Comparison of ENCODE assay signal across 7 mouse cellular contexts in the genomic region with DNA sequence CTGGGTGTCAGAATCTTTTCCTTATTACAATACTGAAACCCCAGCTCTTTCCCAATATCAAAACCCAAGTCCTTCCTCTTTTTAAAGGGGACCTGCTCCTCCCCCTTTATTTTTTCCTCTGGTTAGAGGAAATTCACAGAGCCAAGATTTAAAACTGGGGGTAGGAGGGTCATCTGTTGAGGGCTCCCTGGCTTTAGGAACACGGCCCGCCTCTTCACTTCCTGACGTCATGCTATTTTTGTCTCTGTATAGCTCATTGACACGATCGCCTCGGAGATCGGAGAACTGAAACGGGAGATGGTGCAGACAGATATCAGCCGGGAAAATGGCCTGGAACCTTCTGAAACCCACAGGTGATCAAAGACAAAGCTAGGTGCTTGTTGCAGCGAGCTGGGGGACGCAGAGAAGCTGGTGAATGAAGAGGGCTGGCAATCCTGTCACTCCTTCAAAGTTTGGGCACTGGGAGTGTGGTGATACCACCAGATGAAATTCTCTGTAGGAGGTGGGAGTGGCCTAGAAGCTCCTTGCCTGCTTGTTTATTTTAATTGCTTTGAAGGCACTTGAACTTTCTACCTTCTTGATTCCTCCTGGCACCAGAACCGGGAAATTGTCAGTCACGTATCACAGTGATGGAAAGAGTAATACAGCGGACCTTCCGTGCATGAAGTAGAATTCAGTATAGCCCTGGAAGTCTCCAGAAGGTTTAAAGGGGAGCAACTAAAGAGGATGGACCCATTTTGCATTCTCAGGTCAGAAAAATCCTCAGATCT.
DNase-seq lines count a peak whose midpoint lies in the region; ATAC-seq and TF ChIP-seq lines count a peak whose summit lies in the region.

No protein-coding gene starts in this region.

- no peaks in the 10 kb centered on the region for H3K27me3 ChIP-seq in liver, postnatal 0 days (ENCODE audit: insufficient read depth, low read length)
- no peaks in the 10 kb centered on the region for H3K27me3 ChIP-seq in forebrain, embryonic 16.5 days (replicated peaks; ENCODE audit: control insufficient read depth, insufficient read depth, low read length)

- H3K9ac ChIP-seq in liver, postnatal 0 days (replicated peaks): no peak overlapping the region
- no peak overlapping the region for H3K9ac ChIP-seq in forebrain, embryonic 16.5 days (replicated peaks; ENCODE audit: low read depth, low read length)

- ATAC-seq in liver, postnatal 0 days: peak; percentile 60
- no peak for ATAC-seq in forebrain, embryonic 16.5 days

- WGBS in liver, postnatal 0 days (ENCODE audit: insufficient replicate concordance): 40% methylated on average over 15 of the region's 15 CpGs
- WGBS in forebrain, embryonic 16.5 days: 91% methylated on average over 15 of the region's 15 CpGs

- DNase-seq in urinary bladder, adult 2 months (ENCODE audit: low spot score): peak; percentile 27
- no peak for DNase-seq in urinary bladder, postnatal 4 days (ENCODE audit: low spot score in 2 of 2)
- peak; percentile 33 to 48 for DNase-seq in heart, postnatal 10 days
- DNase-seq in liver, postnatal 0 days: no peak
- DNase-seq in cerebellum, adult 11 months: no peak
- no peak for DNase-seq in ovary, adult 18-20 months (ENCODE audit: low spot score)

- no peaks in the 10 kb centered on the region for H3K9me3 ChIP-seq in liver, postnatal 0 days (ENCODE audit: low read length)
- no peaks in the 10 kb centered on the region for H3K9me3 ChIP-seq in forebrain, embryonic 16.5 days (ENCODE audit: control insufficient read depth, low read length)

- H3K27ac ChIP-seq in liver, postnatal 0 days (ENCODE audit: low read depth): 0 out of 2 replicates have a peak overlapping the region, but pooled peaks have one; percentile 29
- no peak overlapping the region for H3K27ac ChIP-seq in forebrain, embryonic 16.5 days (ENCODE audit: low read length)

- intact Hi-C loops in heart, postnatal 10 days (cut with DNase I): no loop called here

- peaks cover 4% of the 10 kb centered on the region; the same call in 1 of the 2 replicates for H3K4me1 ChIP-seq in liver, postnatal 0 days (ENCODE audit: insufficient read depth)
- H3K4me1 ChIP-seq in forebrain, embryonic 16.5 days (replicated peaks; ENCODE audit: control insufficient read depth, insufficient read depth, low read length): no peaks in the 10 kb centered on the region

- TF ChIP-seq CTCF in liver, postnatal 0 days (IDR thresholded peaks at IDR 0.05; ENCODE audit: low read depth): no peak

- peak overlapping the region; percentile 52 for H3K4me2 ChIP-seq in liver, postnatal 0 days (ENCODE audit: low read depth, low read length)
- no peak overlapping the region for H3K4me2 ChIP-seq in forebrain, embryonic 16.5 days (ENCODE audit: low read length)

- no peak for TF ChIP-seq EP300 in liver, postnatal 0 days (IDR thresholded peaks at IDR 0.05; ENCODE audit: low read depth)

- H3K36me3 ChIP-seq in liver, postnatal 0 days (replicated peaks; ENCODE audit: insufficient read depth, low read length): no peaks in the 10 kb centered on the region; the same call in 1 of the 2 replicates
- no peaks in the 10 kb centered on the region for H3K36me3 ChIP-seq in forebrain, embryonic 16.5 days (ENCODE audit: control insufficient read depth, insufficient read depth)

- H3K4me3 ChIP-seq in liver, postnatal 0 days (ENCODE audit: low read depth, low read length): peak overlapping the region; percentile 22
- H3K4me3 ChIP-seq in forebrain, embryonic 16.5 days (replicated peaks; ENCODE audit: low read length): no peak overlapping the region

Comparison
In these comparisons a context has a peak if more than half of its experiments do, and no peak if none do; other contexts are left out.
1. DNase-seq: peak in urinary bladder, adult 2 months (single experiment) and heart, postnatal 10 days (2 of 2); none in urinary bladder, postnatal 4 days (0 of 2), liver, postnatal 0 days (single experiment), cerebellum, adult 11 months (single experiment) and ovary, adult 18-20 months (single experiment).